Mouse (Mus musculus) brain, embryonic 18.5 days (tissue): ENCODE measurements around the gene Sbds.
"Not testable (repeated sequence)": the region's sequence is repeated elsewhere in the genome, so short reads cannot be mapped to it uniquely, and the experiment has no call there.

Source experiments
- DNase-seq: peaks from one replicate; pipeline ENCODE4 v3.0.0-alpha.2; 2012; ENCODE audit warnings: low read depth, low spot score

Sbds gene

GRCm38 (mm10) chr5:130256678-130257271 lies 1.4 kb upstream of the Sbds start:
- peak; percentile 96 for DNase-seq

- DNase-seq, result not testable (repeated sequence)
Measured at GRCm38 (mm10) chr5:130255799-130256525, 632 bp upstream of the Sbds start.

DNA sequence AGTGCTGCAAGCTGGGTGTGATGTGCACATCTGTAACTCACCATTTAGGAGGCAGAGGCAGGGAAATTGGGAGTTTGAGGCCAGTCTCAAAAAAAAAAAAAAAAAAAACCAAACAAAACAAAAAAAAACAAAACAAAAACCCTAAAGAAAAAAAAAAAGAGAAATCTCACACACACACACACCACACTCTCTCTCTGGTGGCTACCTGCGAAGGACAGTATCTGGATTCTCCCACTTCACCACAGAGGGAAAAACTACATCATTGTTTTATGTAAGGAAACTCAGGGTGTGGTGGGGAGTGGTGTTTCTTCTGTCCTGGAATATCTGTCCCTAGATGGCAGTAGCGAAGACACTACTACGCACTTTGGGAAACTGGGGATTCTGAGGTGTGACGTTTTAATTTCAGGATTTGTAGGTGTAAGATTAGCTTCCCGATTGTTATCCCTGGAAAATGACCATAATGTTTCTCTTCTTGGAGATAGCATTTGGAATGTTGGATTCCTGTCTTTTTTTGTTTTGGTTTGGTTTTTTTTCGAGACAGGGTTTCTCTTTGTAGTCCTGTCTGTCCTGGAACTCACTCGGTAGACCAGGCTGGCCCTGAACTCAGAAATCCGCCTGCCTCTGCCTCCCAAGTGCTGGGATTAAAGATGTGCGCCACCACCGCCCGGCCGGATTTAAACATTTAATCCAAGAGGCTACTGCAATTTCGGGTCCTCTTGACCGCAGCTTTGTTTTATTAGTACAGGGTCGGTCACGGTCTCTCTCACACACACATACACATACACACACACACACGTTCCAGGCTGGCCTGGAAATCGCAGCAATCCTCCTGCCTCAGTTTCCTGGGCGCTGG lies 940 bp downstream of the Sbds start:
- no peak for DNase-seq

DNA sequence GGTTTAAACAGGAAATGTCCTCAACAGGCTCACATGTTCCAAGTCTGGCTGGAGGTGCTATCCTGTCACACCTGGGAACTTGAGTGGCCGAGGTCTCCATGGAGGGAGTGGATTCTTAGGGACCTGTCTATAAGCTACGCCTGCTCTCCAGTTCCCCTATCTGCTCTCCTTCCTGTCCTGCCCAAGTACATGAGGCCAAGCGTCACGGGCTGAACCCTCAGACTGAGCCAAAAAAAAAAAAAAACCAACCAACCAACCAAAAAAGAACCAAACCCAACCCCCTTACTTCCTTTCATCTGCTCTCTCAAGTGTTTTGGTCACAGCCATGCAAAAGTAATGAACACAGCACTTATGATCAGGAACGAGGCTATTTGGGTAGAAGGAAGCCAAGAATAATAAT lies 7.5 kb downstream of the Sbds start:
- no peak for DNase-seq

- DNase-seq, result no peak
Measured at GRCm38 (mm10) chr5:130241426-130241825, 13.9 kb downstream of the Sbds start.

- no peak for DNase-seq
Measured at GRCm38 (mm10) chr5:130239856-130240255, 15.5 kb downstream of the Sbds start.

DNA sequence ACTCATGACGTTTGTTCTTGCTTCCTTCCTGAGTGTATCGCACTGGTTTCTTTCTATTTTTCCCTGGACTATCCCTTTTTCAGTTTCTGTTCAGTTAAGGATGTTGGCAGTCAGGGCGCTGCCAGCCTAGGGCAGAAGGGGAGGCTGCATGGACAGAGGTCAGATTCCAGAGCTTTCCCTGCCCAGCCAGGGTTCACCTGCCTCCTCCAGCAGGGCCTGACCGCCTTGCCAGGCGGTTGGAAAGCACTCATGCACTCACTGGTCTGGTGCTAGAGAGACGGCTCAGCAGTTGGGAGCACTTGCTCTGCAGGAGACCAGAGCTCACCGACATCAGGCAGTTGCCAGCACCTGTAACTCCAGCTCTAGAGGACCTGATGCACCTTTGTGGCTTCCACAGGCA lies 16.1 kb downstream of the Sbds start:
- no peak for DNase-seq

GRCm38 (mm10) chr5:130236302-130236701 lies 19.0 kb downstream of the Sbds start:
- DNase-seq, result no peak

- DNase-seq, result no peak
Measured at GRCm38 (mm10) chr5:130228120-130228519, 27.2 kb downstream of the Sbds start.

GRCm38 (mm10) chr5:130226790-130227189 lies 28.5 kb downstream of the Sbds start:
- DNase-seq, result no peak

DNA sequence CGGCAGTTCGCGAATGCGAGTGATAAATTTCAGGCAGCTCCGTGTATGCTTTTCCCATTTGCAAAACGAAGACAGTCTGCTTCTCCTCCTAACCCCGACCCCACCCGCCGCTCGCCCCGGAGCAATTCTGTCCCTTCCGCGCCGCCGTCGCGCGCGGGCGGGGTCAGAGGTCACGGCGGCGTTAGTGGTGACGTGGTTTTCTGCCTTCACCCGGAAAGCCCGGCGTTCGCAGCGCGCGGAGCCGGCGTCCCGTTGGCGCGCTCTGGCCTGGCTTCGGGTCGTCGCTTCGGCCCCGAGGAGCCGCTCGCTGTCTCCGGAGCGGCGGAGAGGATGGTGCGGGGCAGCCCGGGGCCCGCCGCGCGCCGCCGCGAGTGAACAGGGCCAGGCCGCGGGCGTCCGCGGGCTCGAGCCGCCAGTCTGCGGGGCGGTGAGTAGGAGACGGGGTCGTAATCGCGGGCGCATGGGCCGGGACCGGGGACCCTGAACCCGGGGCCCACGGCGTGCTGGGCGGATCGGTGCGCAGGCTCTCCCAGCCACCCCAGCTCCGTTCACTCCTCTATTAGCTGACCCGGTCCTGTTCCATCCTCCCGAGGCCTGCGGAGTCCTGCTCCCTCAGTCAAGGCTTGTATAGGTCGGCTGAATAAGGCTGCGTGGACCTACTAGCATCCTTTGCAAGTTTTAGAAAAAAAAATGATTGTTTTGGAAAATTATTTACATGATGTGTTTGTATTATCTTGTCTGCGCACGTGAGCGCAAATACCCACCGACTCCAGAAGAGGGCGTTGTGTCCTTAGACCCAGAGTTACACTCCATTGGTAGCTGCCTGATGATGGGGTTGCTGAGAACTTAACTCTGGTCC lies 33.0 kb downstream of the Sbds start:
- peak; percentile 75 for DNase-seq

- no peak for DNase-seq
Measured at GRCm38 (mm10) chr5:130221760-130222145, 33.6 kb downstream of the Sbds start.

DNA sequence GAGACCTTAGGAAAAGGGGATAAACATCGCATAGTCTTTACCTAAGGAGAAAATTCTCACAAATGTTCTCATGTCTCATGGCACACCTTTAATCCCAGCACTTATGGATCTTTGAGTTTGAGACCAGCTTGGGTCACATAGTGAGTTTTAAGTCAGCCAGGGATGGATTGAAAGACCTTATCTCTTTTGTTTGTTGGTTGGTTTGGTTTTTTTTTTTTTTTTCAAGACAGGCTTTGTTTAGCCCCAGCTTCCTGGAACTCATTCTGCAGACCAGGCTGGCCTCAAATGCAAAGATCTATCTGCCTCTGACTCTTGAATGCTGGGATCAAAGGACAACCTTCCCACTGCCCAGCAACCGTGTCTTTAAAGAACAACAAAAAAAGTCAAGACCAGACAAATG lies 34.0 kb downstream of the Sbds start:
- no peak for DNase-seq

GRCm38 (mm10) chr5:130218336-130218735 lies 37.0 kb downstream of the Sbds start:
- no peak for DNase-seq

DNA sequence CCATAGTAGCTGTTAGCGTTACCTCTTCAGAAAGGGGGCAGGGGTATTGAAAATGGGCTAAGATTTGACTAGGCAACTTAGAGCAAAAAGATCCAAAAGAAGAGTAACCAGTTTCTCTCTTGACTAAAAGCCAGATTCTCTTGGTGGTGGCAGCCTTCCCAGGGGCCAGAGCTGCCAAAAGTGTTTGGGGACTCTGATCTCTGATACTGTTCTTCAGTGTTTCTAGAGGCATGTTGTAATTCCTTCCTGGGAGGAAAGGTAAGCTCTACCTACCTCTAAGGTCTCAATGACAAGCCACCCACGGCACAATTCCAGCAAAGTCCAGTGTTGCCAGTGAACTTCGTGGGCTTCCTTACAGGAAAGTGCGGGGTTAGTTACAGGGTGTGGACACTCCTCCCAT lies 37.9 kb downstream of the Sbds start:
- no peak for DNase-seq

DNA sequence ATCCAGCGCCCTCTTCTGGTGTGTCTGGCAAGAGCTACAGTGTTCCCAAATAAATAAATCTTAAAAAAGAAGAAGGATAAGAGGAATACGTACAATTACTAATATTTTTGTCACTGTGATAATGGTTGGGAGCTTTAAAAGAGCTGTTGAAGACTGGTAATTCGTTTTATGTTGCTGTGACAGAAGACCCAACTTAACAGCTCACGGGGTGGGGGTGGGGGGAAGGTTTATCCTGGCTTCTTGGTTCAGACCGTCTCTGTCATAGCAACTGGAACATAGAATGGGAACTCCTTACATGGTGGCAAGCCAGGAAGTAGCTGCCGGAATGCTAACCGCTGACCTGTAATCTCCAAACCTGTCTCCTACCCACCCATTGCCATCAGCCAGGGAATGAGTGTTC lies 38.5 kb downstream of the Sbds start, which contains the start of gene Tmem248:
Gene Tmem248 (plus strand): TSS at position 301 of the 400 bp plus-strand sequence.
- no peak for DNase-seq

GRCm38 (mm10) chr5:130212956-130213355 lies 42.4 kb downstream of the Sbds start:
- no peak for DNase-seq

- DNase-seq, result no peak
Measured at GRCm38 (mm10) chr5:130207299-130207698, 48.0 kb downstream of the Sbds start.

GRCm38 (mm10) chr5:130205441-130206023 lies 49.8 kb downstream of the Sbds start:
- DNase-seq, result no peak

DNA sequence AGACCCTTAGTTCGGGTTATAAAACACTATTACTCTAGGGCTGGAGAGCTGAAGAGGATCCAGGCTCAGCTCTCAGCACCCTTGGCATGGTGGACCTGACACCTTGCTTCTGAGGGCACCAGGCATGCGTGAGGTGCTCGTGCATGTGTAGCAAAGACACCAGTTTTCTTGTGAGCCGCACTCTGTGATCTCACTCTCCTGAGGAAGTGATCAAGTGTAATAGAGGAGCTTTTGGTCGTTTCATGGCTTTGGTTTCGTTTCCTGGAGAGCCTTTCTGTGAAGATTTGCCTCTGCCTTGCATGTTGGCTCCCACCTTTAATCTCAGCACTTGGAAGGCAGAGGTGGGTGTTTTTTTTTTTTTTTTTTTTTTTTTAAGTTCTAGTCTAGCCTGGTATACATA lies 50.8 kb downstream of the Sbds start:
- no peak for DNase-seq

DNA sequence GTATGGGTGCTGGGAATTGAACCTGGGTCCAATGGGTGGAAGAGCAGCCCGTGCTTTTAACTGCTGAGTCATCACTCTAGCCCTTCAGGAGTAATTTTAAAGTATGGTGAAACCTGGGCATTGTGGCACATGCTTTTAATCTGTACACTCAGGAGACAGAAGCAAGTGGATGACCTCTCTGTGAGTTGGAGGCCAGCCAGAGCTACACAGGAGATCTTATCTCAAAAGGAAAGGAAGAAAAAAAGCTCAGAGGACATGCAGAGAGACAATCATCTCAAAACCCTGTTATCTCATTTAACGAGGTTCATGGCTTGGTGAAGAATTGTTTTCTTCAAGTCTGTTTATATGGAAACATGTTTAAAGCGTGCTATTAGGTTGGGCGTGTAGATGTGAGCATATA lies 51.4 kb downstream of the Sbds start:
- DNase-seq, result no peak
